Mouse (Mus musculus) liver, adult 2 months (tissue): ENCODE measurements around the gene Coa4.

Source experiments
- CTCF ChIP-seq: fragments of 200-500 bp; IDR thresholded peaks from 2 replicates; pipeline ENCODE4 v1.5.1; 2011; ENCODE audit warnings: low read depth, low read length, control low read depth
- POLR2A ChIP-seq: fragments of 200-500 bp; IDR thresholded peaks from 2 replicates; pipeline ENCODE4 v1.6.1; 2011; ENCODE audit warnings: low read length, control low read depth; ENCODE audit not compliant: insufficient read depth; ENCODE audit errors: extremely low read depth

DNA sequence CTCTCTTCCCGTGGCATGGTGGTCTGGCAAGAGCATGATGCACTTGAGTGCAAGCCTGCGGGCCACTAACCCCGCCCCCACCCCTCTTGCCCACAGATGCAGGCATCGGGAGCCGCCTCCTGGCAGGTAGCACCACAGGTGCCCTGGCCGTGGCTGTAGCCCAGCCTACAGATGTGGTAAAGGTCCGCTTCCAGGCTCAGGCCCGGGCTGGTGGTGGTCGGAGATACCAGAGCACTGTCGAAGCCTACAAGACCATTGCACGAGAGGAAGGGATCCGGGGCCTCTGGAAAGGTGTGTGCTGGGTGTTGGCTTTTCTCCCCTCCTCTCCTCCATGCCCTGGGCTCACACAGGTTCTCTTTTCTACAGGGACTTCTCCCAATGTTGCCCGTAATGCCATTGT lies 38.9 kb upstream of the Coa4 start:
- TF ChIP-seq POLR2A (no peak), CTCF (no peak)
